ENCODE assay signal across 8 mouse cellular contexts in genomic region chr17:67696694-67697386, GRCm38 (mm10). TPM values are rescaled to one million over a fixed set of nuclear protein-coding genes. Genes with fewer than 3 reads are reported as not detected.
DNase-seq lines count a peak whose midpoint lies in the region; ATAC-seq lines count a peak whose summit lies in the region.

Lama1 (plus strand) TSS chr17:67697259.

- ATAC-seq in megakaryocyte, adult 5-6 weeks (ENCODE audit: poor library complexity, severe bottlenecking) = peak; percentile 62

- peak; percentile 86 for DNase-seq in Muller cell, postnatal 12 days (ENCODE audit: inconsistent ontology term)
- DNase-seq in brain, adult 2 months (ENCODE audit: low read depth, low spot score) = peak; percentile 25
- peak; percentile 17 to 51 for DNase-seq in frontal cortex, postnatal 10 days (ENCODE audit: low spot score in 2 of 2)
- peak; percentile 87 for DNase-seq in heart, postnatal 4 days
- DNase-seq in layer of hippocampus, postnatal 25 days (ENCODE audit: extremely low spot score in 1 of 2, low spot score in 1 of 2) = peak; percentile 13 to 41
- peak; percentile 49 to 69 for DNase-seq in right cerebral cortex, postnatal 10 days (ENCODE audit: low spot score in 2 of 2)
- no peak for DNase-seq in spleen, postnatal 14 days (ENCODE audit: low spot score in 2 of 2)

RNA-seq across cellular contexts. Expression of gene Lama1, which starts in this region (rescaled TPM):
- 1 to 10 TPM; 1.8 to 2.0 TPM for total RNA-seq in heart, postnatal 4 days (2021)
- total RNA-seq in layer of hippocampus, postnatal 25 days (2021) = 1 to 10 TPM; 3.1 TPM
- not detected in 2 replicates for total RNA-seq in megakaryocyte, adult 5-6 weeks (2015)
- total RNA-seq in megakaryocyte, adult 5-6 weeks (2017) = not detected in 2 replicates

Comparison
In these comparisons a context has a peak if more than half of its experiments do, and no peak if none do; other contexts are left out.
1. Peak in ATAC-seq in megakaryocyte, adult 5-6 weeks; RNA of the gene not detected or under 1 TPM.
2. DNase-seq: peak in Muller cell, postnatal 12 days (single experiment), brain, adult 2 months (single experiment), frontal cortex, postnatal 10 days (2 of 2), heart, postnatal 4 days (single experiment), layer of hippocampus, postnatal 25 days (2 of 2) and right cerebral cortex, postnatal 10 days (2 of 2); none in spleen, postnatal 14 days (0 of 2).